Mouse (Mus musculus) C2C12 (cell line): ENCODE measurements around the gene Rabac1.

Source experiments
- CEBPB ChIP-seq: IDR thresholded peaks from one replicate; pipeline ENCODE4 v1.6.1; 2011; ENCODE audit warnings: low read depth, mild to moderate bottlenecking, control low read depth, moderate library complexity
- CTCF ChIP-seq: IDR thresholded peaks from one replicate; pipeline ENCODE4 v1.5.1; 2011; ENCODE audit not compliant: control insufficient read depth, insufficient read depth, insufficient read length
- MAX ChIP-seq: IDR thresholded peaks from one replicate; pipeline ENCODE4 v1.6.1; 2011; ENCODE audit warnings: mild to moderate bottlenecking, control low read depth
- MYOD1 ChIP-seq: IDR thresholded peaks from one replicate; pipeline ENCODE4 v1.6.1; 2011; ENCODE audit warnings: low read depth; ENCODE audit not compliant: control insufficient read depth, insufficient read length
- MYOG ChIP-seq: IDR thresholded peaks from one replicate; pipeline ENCODE4 v1.6.1; 2011; ENCODE audit not compliant: control insufficient read depth, insufficient read length; ENCODE audit errors: extremely low read depth
- USF1 ChIP-seq: IDR thresholded peaks from one replicate; pipeline ENCODE4 v1.6.1; 2011; ENCODE audit warnings: low read depth, mild to moderate bottlenecking, control low read depth, moderate library complexity

DNA sequence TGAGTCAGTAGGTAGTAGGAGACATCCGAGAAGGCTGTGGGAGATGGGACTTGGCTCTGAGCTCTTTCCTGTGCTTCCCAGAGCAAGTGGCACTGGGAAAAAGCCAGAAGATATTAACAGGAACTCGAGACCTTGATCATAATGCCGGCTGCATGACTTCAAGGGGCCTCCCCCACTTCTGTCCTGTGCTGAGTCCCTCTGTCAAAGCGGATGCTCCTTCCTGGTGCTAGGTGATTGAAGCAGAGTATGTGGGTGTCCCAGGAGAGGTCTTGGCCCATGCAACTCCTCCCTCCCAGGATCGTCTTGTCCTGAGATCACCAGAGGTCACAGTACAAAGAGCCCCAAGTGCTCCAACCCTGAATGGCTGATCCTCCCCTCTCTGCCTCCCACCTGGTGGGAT, 1.3 kb upstream of the Rabac1 start:
- TF ChIP-seq MYOG (no peak), CTCF (no peak), USF1 (no peak), CEBPB (no peak), MAX (no peak), MYOD1 (no peak)
